Mouse (Mus musculus) embryonic stem cell, embryonic (primary cell): ENCODE results near the gene Ltbp2.

Experiments
- CTCF ChIA-PET, 4 experiments: fragments of 300-600 bp in 2 of 4; fragments of 350-600 bp in 2 of 4; sonication (Branson Sonifier 250); formaldehyde crosslinking; loops; one replicate each; lab custom pipeline; 2022; ENCODE audit warnings: inconsistent platforms in 2 of 4; lab: Charles Lee
- POLR2A ChIA-PET, 4 experiments: fragments of 300-600 bp in 2 of 4; fragments of 350-600 bp in 2 of 4; sonication (Branson Sonifier 250); formaldehyde crosslinking; loops; one replicate each; lab custom pipeline; 2022; ENCODE audit warnings: antibody characterized with exemption in 4 of 4, inconsistent platforms in 1 of 4; lab: Charles Lee

Ltbp2 gene

GRCm38 (mm10) chr12:84876481-84877121, at the start of gene Ltbp2:
TSS of gene Ltbp2 (minus strand) at chr12:84876532.
- CTCF ChIA-PET = interaction anchor here (0.5 to 3.4 kb wide), 103 partner anchors 9 to 810 kb away, joined by 3 to 45 read pairs (median 4); partner anchors contain the start of genes Arel1 (in 3 of the 4), Fcf1 (in 3 of the 4), Isca2 (in 2 of the 4) and Npc2 (in 2 of the 4)
- POLR2A ChIA-PET = interaction anchor here in 3 of 4 experiments (0.5 to 3.0 kb wide), 20 partner anchors 9 to 264 kb away, joined by 3 to 17 read pairs (median 4); partner anchors contain the start of genes Ylpm1 (in 2 of the 3), Isca2 (in 1 of the 3) and Npc2 (in 1 of the 3)

- ChIA-PET CTCF (no interaction called here), POLR2A (interaction anchor here in 2 of 4 experiments (0.6 to 1.4 kb wide), 5 partner anchors 40 to 1050 kb away, joined by 3 to 5 read pairs (median 4); partner anchors contain the start of genes Arel1 (in 1 of the 2), Fcf1 (in 1 of the 2), Isca2 (in 1 of the 2) and Npc2 (in 1 of the 2))
These were observed 48.0 kb upstream of the Ltbp2 start for GRCm38 (mm10) chr12:84924324-84924723.

GRCm38 (mm10) chr12:84921881-84922419, 45.6 kb upstream of the Ltbp2 start:
- CTCF ChIA-PET = interaction anchor here in 2 of 4 experiments (0.5 to 0.6 kb wide), 3 partner anchors 15 to 422 kb away, joined by 6 to 15 read pairs (median 9); no protein-coding TSS in a partner anchor
- POLR2A ChIA-PET = interaction anchor here in 2 of 4 experiments (0.6 to 1.4 kb wide), 9 partner anchors 10 to 806 kb away, joined by 3 to 4 read pairs (median 4); partner anchors contain the start of gene Ylpm1 (in 1 of the 2)

- CTCF ChIA-PET = interaction anchor here in 1 of 4 experiments (1.3 kb wide), 1 partner anchor 42 kb away, joined by 5 read pairs; the partner anchor contains the start of gene Ltbp2
- POLR2A ChIA-PET = interaction anchor here in 1 of 4 experiments (1.5 to 1.6 kb wide), 2 partner anchors 11 to 16 kb away, joined by 3 read pairs; no protein-coding TSS in a partner anchor
These were observed 42.5 kb upstream of the Ltbp2 start for GRCm38 (mm10) chr12:84918809-84919208.

- CTCF ChIA-PET = no interaction called here
- POLR2A ChIA-PET = interaction anchor here in 1 of 4 experiments (0.7 to 1.5 kb wide), 3 partner anchors 9 to 105 kb away, joined by 3 read pairs; no protein-coding TSS in a partner anchor
These were observed 41.5 kb upstream of the Ltbp2 start for GRCm38 (mm10) chr12:84917799-84918198.

GRCm38 (mm10) chr12:84914959-84915358, 38.6 kb upstream of the Ltbp2 start:
- POLR2A ChIA-PET = interaction anchor here in 1 of 4 experiments (1.2 kb wide), 1 partner anchor 9 kb away, joined by 3 read pairs; no protein-coding TSS in a partner anchor
- CTCF ChIA-PET = interaction anchor here in 2 of 4 experiments (0.6 to 1.8 kb wide), 2 partner anchors 38 to 161 kb away, joined by 5 read pairs; partner anchors contain the start of gene Ltbp2 (in 1 of the 2)

- ChIA-PET CTCF (interaction anchor here in 1 of 4 experiments (1.3 kb wide), 1 partner anchor 36 kb away, joined by 3 read pairs; the partner anchor contains the start of gene Ltbp2), POLR2A (interaction anchor here in 2 of 4 experiments (1.2 to 2.0 kb wide), 2 partner anchors 8 to 36 kb away, joined by 3 to 5 read pairs; partner anchors contain the start of gene Ltbp2 (in 1 of the 2))
These were observed 36.3 kb upstream of the Ltbp2 start for GRCm38 (mm10) chr12:84912652-84913104.

- POLR2A ChIA-PET = interaction anchor here in 2 of 4 experiments (1.1 to 2.0 kb wide), 4 partner anchors 9 to 35 kb away, joined by 3 to 5 read pairs (median 4); partner anchors contain the start of gene Ltbp2 (in 1 of the 2)
- CTCF ChIA-PET = no interaction called here
These were observed 35.3 kb upstream of the Ltbp2 start for GRCm38 (mm10) chr12:84911640-84912039.

GRCm38 (mm10) chr12:84910066-84910465, 33.7 kb upstream of the Ltbp2 start:
- POLR2A ChIA-PET = no interaction called here
- CTCF ChIA-PET = no interaction called here

- POLR2A ChIA-PET = interaction anchor here in 2 of 4 experiments (0.5 to 1.1 kb wide), 4 partner anchors 11 to 1232 kb away, joined by 3 to 7 read pairs (median 3); partner anchors contain the start of gene Syndig1l (in 1 of the 2)
- CTCF ChIA-PET = interaction anchor here in 2 of 4 experiments (0.5 to 0.6 kb wide), 2 partner anchors 254 to 260 kb away, joined by 3 read pairs; no protein-coding TSS in a partner anchor
These were observed 31.5 kb upstream of the Ltbp2 start for GRCm38 (mm10) chr12:84907627-84908480.

GRCm38 (mm10) chr12:84907024-84907626, 30.8 kb upstream of the Ltbp2 start:
- POLR2A ChIA-PET = interaction anchor here in 3 of 4 experiments (0.5 to 1.1 kb wide), 6 partner anchors 11 to 1233 kb away, joined by 3 to 7 read pairs (median 3); partner anchors contain the start of gene Syndig1l (in 1 of the 3)
- CTCF ChIA-PET = interaction anchor here in 1 of 4 experiments (0.9 kb wide), 1 partner anchor 15 kb away, joined by 9 read pairs; no protein-coding TSS in a partner anchor

GRCm38 (mm10) chr12:84904399-84904798, 28.1 kb upstream of the Ltbp2 start:
- CTCF ChIA-PET = no interaction called here
- POLR2A ChIA-PET = no interaction called here

- ChIA-PET POLR2A (interaction anchor here in 1 of 4 experiments (1.0 to 1.6 kb wide), 2 partner anchors 10 to 41 kb away, joined by 3 to 4 read pairs; no protein-coding TSS in a partner anchor), CTCF (no interaction called here)
These were observed 24.0 kb upstream of the Ltbp2 start for GRCm38 (mm10) chr12:84900317-84900716.

GRCm38 (mm10) chr12:84897322-84897721, 21.0 kb upstream of the Ltbp2 start:
- ChIA-PET CTCF (no interaction called here), POLR2A (no interaction called here)

GRCm38 (mm10) chr12:84896235-84896634, 19.9 kb upstream of the Ltbp2 start:
- ChIA-PET POLR2A (interaction anchor here in 2 of 4 experiments (0.6 to 1.9 kb wide), 6 partner anchors 9 to 204 kb away, joined by 3 to 6 read pairs (median 4); no protein-coding TSS in a partner anchor), CTCF (interaction anchor here in 3 of 4 experiments (0.6 to 3.1 kb wide), 5 partner anchors 20 to 229 kb away, joined by 3 to 15 read pairs (median 4); partner anchors contain the start of gene Ltbp2 (in 3 of the 3))
